Mouse (Mus musculus): ENCODE data around the gene Lrrc75b.

- TF ChIP-seq CTCF (IDR thresholded peaks at IDR 0.05; ENCODE audit: low read depth, low read length) (no peak), POLR2A (IDR thresholded peaks at IDR 0.05; ENCODE audit: extremely low read depth, insufficient read depth, low read length) (no peak)
Measured at GRCm38 (mm10) chr10:75570981-75571657, 11.0 kb upstream of the Lrrc75b start.

All from liver, adult 2 months (tissue).